12 mouse cellular contexts compared by ENCODE assay signal in genomic region chr10:5443020-5443419, GRCm38 (mm10).
"Had no signal": no experiment of that assay in that cellular context is flagged by ENCODE, and none has a peak within 500 bp of the region (broad histone marks: within the 10 kb centered on the region; RNA-seq: fewer than 3 reads in every experiment).

No protein-coding gene starts in this region.

- DNase-seq: left cerebral cortex, postnatal 4 days; liver; liver, embryonic 13.5 days; liver, postnatal 0 days; lung, adult 18-20 months; lung, adult 2 months; lung, embryonic 14.5 days; lung, postnatal 10 days; lung, postnatal 14 days; lung, postnatal 36 days; lung, postnatal 4 days; midbrain, embryonic 14.5 days had no signal
